Mouse (Mus musculus) forelimb bud, embryonic 11.5 days (tissue): ENCODE results near the gene Ankrd17.
A peak's percentile ranks its signal among the peaks of the same experiment; 100 is the strongest.
"Not testable (repeated sequence)": the region's sequence is repeated elsewhere in the genome, so short reads cannot be mapped to it uniquely, and the experiment has no call there.

Experiments
- DNase-seq: peaks from one replicate; pipeline ENCODE4 v3.0.0-alpha.2; 2012; ENCODE audit warnings: low read depth, low spot score

Ankrd17 gene

GRCm38 (mm10) chr5:90338177-90339091 lies 27.9 kb downstream of the Ankrd17 start:
- DNase-seq, result no peak

- DNase-seq, result no peak
Observed at GRCm38 (mm10) chr5:90332478-90332877, 33.9 kb downstream of the Ankrd17 start.

- DNase-seq, result no peak
Observed at GRCm38 (mm10) chr5:90331071-90331470, 35.3 kb downstream of the Ankrd17 start.

GRCm38 (mm10) chr5:90298396-90298795 lies 68.0 kb downstream of the Ankrd17 start:
- no peak for DNase-seq

- no peak for DNase-seq
Observed at GRCm38 (mm10) chr5:90289887-90290286, 76.5 kb downstream of the Ankrd17 start.

- DNase-seq, result peak; percentile 29
Observed at GRCm38 (mm10) chr5:90286559-90286958, 79.8 kb downstream of the Ankrd17 start.

- no peak for DNase-seq
Observed at GRCm38 (mm10) chr5:90280061-90280460, 86.3 kb downstream of the Ankrd17 start.

- DNase-seq, result no peak
Observed at GRCm38 (mm10) chr5:90279418-90279817, 87.0 kb downstream of the Ankrd17 start.

- DNase-seq, result no peak
Observed at GRCm38 (mm10) chr5:90277443-90277842, 88.9 kb downstream of the Ankrd17 start.

- DNase-seq, result no peak
Observed at GRCm38 (mm10) chr5:90274806-90275205, 91.6 kb downstream of the Ankrd17 start.

GRCm38 (mm10) chr5:90262230-90262629 lies 104.1 kb downstream of the Ankrd17 start:
- not testable (repeated sequence) for DNase-seq

GRCm38 (mm10) chr5:90257023-90257422 lies 109.4 kb downstream of the Ankrd17 start:
- no peak for DNase-seq

GRCm38 (mm10) chr5:90247503-90247902 lies 118.9 kb downstream of the Ankrd17 start:
- no peak for DNase-seq

GRCm38 (mm10) chr5:90246987-90247386 lies 119.4 kb downstream of the Ankrd17 start:
- no peak for DNase-seq

- no peak for DNase-seq
Observed at GRCm38 (mm10) chr5:90246567-90246966, 119.8 kb downstream of the Ankrd17 start.

- no peak for DNase-seq
Observed at GRCm38 (mm10) chr5:90245416-90245815, 121.0 kb downstream of the Ankrd17 start.

- DNase-seq, result no peak
Observed at GRCm38 (mm10) chr5:90235217-90235616, 131.2 kb downstream of the Ankrd17 start.

GRCm38 (mm10) chr5:90233305-90233704 lies 133.1 kb downstream of the Ankrd17 start:
- no peak for DNase-seq

GRCm38 (mm10) chr5:90229760-90230159 lies 136.6 kb downstream of the Ankrd17 start:
- no peak for DNase-seq

- no peak for DNase-seq
Observed at GRCm38 (mm10) chr5:90226696-90227095, 139.7 kb downstream of the Ankrd17 start.

- DNase-seq, result no peak
Observed at GRCm38 (mm10) chr5:90224730-90225129, 141.6 kb downstream of the Ankrd17 start.

- DNase-seq, result peak; percentile 100
Observed at GRCm38 (mm10) chr5:90223534-90224381, 142.6 kb downstream of the Ankrd17 start, which contains the start of gene Cox18. Gene Cox18 (minus strand): TSS chr5:90224001.
